Mouse (Mus musculus) heart, adult 11 months (tissue): ENCODE results near the gene Rptor.

Source experiments
- DNase-seq: peaks from one replicate; pipeline ENCODE4 v3.0.0; 2022

Gene Rptor

GRCm38 (mm10) chr11:119817898-119818297 is 215.2 kb downstream of the Rptor start:
- DNase-seq: no peak

GRCm38 (mm10) chr11:119821514-119821913 is 218.8 kb downstream of the Rptor start:
- no peak for DNase-seq

- DNase-seq: no peak
These were observed 221.5 kb downstream of the Rptor start for GRCm38 (mm10) chr11:119824072-119824649.

- no peak for DNase-seq
These were observed 223.1 kb downstream of the Rptor start for GRCm38 (mm10) chr11:119825783-119826182.

- no peak for DNase-seq
These were observed 223.5 kb downstream of the Rptor start for GRCm38 (mm10) chr11:119826239-119826638.

GRCm38 (mm10) chr11:119829116-119829515 is 226.4 kb downstream of the Rptor start:
- no peak for DNase-seq

- no peak for DNase-seq
These were observed 229.0 kb downstream of the Rptor start for GRCm38 (mm10) chr11:119831682-119832081.

- no peak for DNase-seq
These were observed 230.6 kb downstream of the Rptor start for GRCm38 (mm10) chr11:119833311-119833710.

GRCm38 (mm10) chr11:119833877-119834804 is 231.4 kb downstream of the Rptor start:
- DNase-seq: peak; percentile 87

GRCm38 (mm10) chr11:119836326-119836725 is 233.6 kb downstream of the Rptor start:
- DNase-seq: no peak

- no peak for DNase-seq
These were observed 235.1 kb downstream of the Rptor start for GRCm38 (mm10) chr11:119837786-119838185.

GRCm38 (mm10) chr11:119839411-119840342 is 237.0 kb downstream of the Rptor start:
- peak; percentile 81 for DNase-seq

GRCm38 (mm10) chr11:119846608-119847007 is 243.9 kb downstream of the Rptor start:
- DNase-seq: no peak

- no peak for DNase-seq
These were observed 244.4 kb downstream of the Rptor start for GRCm38 (mm10) chr11:119847076-119847475.

- no peak for DNase-seq
These were observed 244.9 kb downstream of the Rptor start for GRCm38 (mm10) chr11:119847569-119847968.

GRCm38 (mm10) chr11:119848189-119848588 is 245.5 kb downstream of the Rptor start:
- DNase-seq: no peak

GRCm38 (mm10) chr11:119855999-119856398 is 253.3 kb downstream of the Rptor start:
- peak; percentile 79 for DNase-seq

GRCm38 (mm10) chr11:119862523-119863299 is 260.0 kb downstream of the Rptor start:
- DNase-seq: no peak

GRCm38 (mm10) chr11:119863421-119863821 is 260.7 kb downstream of the Rptor start:
- DNase-seq: peak; percentile 95

- no peak for DNase-seq
These were observed 264.1 kb downstream of the Rptor start for GRCm38 (mm10) chr11:119866837-119867236.

GRCm38 (mm10) chr11:119868138-119868537 is 265.4 kb downstream of the Rptor start:
- no peak for DNase-seq

- DNase-seq: no peak
These were observed 265.9 kb downstream of the Rptor start for GRCm38 (mm10) chr11:119868556-119868955.
